Mouse (Mus musculus): Measurements from ENCODE around the gene Hipk1. TPM values are rescaled to one million over a fixed set of nuclear protein-coding genes. Genes with fewer than 3 reads are reported as not detected.

Gene Hipk1
- polyA plus RNA-seq, 1 experiment from 2014 or later, result 9.8 TPM

GRCm38 (mm10) chr3:103789891-103790345, 1.4 kb downstream of the Hipk1 start:
- H3K27ac ChIP-seq, result peak overlapping the region; percentile 91
- no peaks in the 10 kb centered on the region for H3K36me3 ChIP-seq (ENCODE audit: insufficient read depth, low read length)
- peak overlapping the region; percentile 97 for H3K4me3 ChIP-seq (replicated peaks; ENCODE audit: low read depth, low read length)
- H3K9ac ChIP-seq (ENCODE audit: low read depth, low read length), result peak overlapping the region; percentile 97
- ATAC-seq (replicated peaks; ENCODE audit: low FRiP score, low read depth) (no peak), DNase-seq (ENCODE audit: low spot score) (peak; percentile 82)
- WGBS, result under 1% methylated on average over 14 of the region's 14 CpGs
- peak overlapping the region; percentile 66 for H3K4me2 ChIP-seq (ENCODE audit: low read length)
- 0 out of 2 replicates have a peak, but pooled peaks cover 8% of the 10 kb centered on the region for H3K4me1 ChIP-seq (replicated peaks; ENCODE audit: insufficient read depth, low read length)
- H3K9me3 ChIP-seq (replicated peaks; ENCODE audit: low read length), result no peaks in the 10 kb centered on the region
- TF ChIP-seq CTCF (IDR thresholded peaks at IDR 0.05; ENCODE audit: low read depth), result no peak
- H3K27me3 ChIP-seq (ENCODE audit: insufficient read depth, low read length), result no peaks in the 10 kb centered on the region

GRCm38 (mm10) chr3:103789096-103789495, 2.3 kb downstream of the Hipk1 start:
- no peak for TF ChIP-seq CTCF (IDR thresholded peaks at IDR 0.05; ENCODE audit: low read depth)
- DNase-seq (ENCODE audit: low spot score) (no peak), ATAC-seq (replicated peaks; ENCODE audit: low FRiP score, low read depth) (no peak)
- Histone ChIP-seq H3K27ac (0 out of 2 replicates have a peak overlapping the region, but pooled peaks have one; percentile 91), H3K4me3 (replicated peaks; ENCODE audit: low read depth, low read length) (peak overlapping the region; percentile 97; the same call in 1 of the 2 replicates), H3K27me3 (ENCODE audit: insufficient read depth, low read length) (no peaks in the 10 kb centered on the region), H3K4me2 (ENCODE audit: low read length) (peak overlapping the region; percentile 66), H3K4me1 (replicated peaks; ENCODE audit: insufficient read depth, low read length) (0 out of 2 replicates have a peak, but pooled peaks cover 8% of the 10 kb centered on the region), H3K9me3 (replicated peaks; ENCODE audit: low read length) (no peaks in the 10 kb centered on the region), H3K9ac (ENCODE audit: low read depth, low read length) (no peak overlapping the region), H3K36me3 (ENCODE audit: insufficient read depth, low read length) (no peaks in the 10 kb centered on the region)
- WGBS, result 66% methylated on average over 7 of the region's 7 CpGs

GRCm38 (mm10) chr3:103787225-103787624, 4.1 kb downstream of the Hipk1 start:
- Histone ChIP-seq H3K27ac (no peak overlapping the region), H3K9ac (ENCODE audit: low read depth, low read length) (no peak overlapping the region), H3K36me3 (ENCODE audit: insufficient read depth, low read length) (no peaks in the 10 kb centered on the region), H3K27me3 (ENCODE audit: insufficient read depth, low read length) (no peaks in the 10 kb centered on the region), H3K9me3 (replicated peaks; ENCODE audit: low read length) (no peaks in the 10 kb centered on the region), H3K4me3 (replicated peaks; ENCODE audit: low read depth, low read length) (no peak overlapping the region), H3K4me2 (ENCODE audit: low read length) (no peak overlapping the region), H3K4me1 (replicated peaks; ENCODE audit: insufficient read depth, low read length) (0 out of 2 replicates have a peak, but pooled peaks cover 8% of the 10 kb centered on the region)
- DNase-seq (ENCODE audit: low spot score) (no peak), ATAC-seq (replicated peaks; ENCODE audit: low FRiP score, low read depth) (no peak)
- TF ChIP-seq CTCF (IDR thresholded peaks at IDR 0.05; ENCODE audit: low read depth), result no peak
- 54% methylated on average over 7 of the region's 7 CpGs for WGBS

- H3K9ac ChIP-seq (ENCODE audit: low read depth, low read length), result no peak overlapping the region
- no peak overlapping the region for H3K27ac ChIP-seq
- H3K4me3 ChIP-seq (replicated peaks; ENCODE audit: low read depth, low read length), result no peak overlapping the region
- no peak for ATAC-seq (replicated peaks; ENCODE audit: low FRiP score, low read depth)
- H3K27me3 ChIP-seq (ENCODE audit: insufficient read depth, low read length), result no peaks in the 10 kb centered on the region
- no peaks in the 10 kb centered on the region for H3K36me3 ChIP-seq (ENCODE audit: insufficient read depth, low read length)
- 83% methylated on average over 4 of the region's 4 CpGs for WGBS
- no peaks in the 10 kb centered on the region for H3K9me3 ChIP-seq (replicated peaks; ENCODE audit: low read length)
- no peak for DNase-seq (ENCODE audit: low spot score)
- H3K4me1 ChIP-seq (replicated peaks; ENCODE audit: insufficient read depth, low read length), result no peaks in the 10 kb centered on the region
- H3K4me2 ChIP-seq (ENCODE audit: low read length), result no peak overlapping the region
- no peak for TF ChIP-seq CTCF (IDR thresholded peaks at IDR 0.05; ENCODE audit: low read depth)
Observed at GRCm38 (mm10) chr3:103782844-103783609, 8.3 kb downstream of the Hipk1 start.

GRCm38 (mm10) chr3:103780777-103781176, 10.6 kb downstream of the Hipk1 start:
- TF ChIP-seq CTCF (IDR thresholded peaks at IDR 0.05; ENCODE audit: low read depth), result no peak
- ATAC-seq (replicated peaks; ENCODE audit: low FRiP score, low read depth) (no peak), DNase-seq (ENCODE audit: low spot score) (no peak)
- peaks cover 9% of the 10 kb centered on the region for H3K36me3 ChIP-seq (ENCODE audit: insufficient read depth, low read length)
- no peaks in the 10 kb centered on the region for H3K4me1 ChIP-seq (replicated peaks; ENCODE audit: insufficient read depth, low read length)
- no peak overlapping the region for H3K4me3 ChIP-seq (replicated peaks; ENCODE audit: low read depth, low read length)
- no peaks in the 10 kb centered on the region for H3K9me3 ChIP-seq (replicated peaks; ENCODE audit: low read length)
- 72% methylated on average over 5 of the region's 5 CpGs for WGBS
- no peaks in the 10 kb centered on the region for H3K27me3 ChIP-seq (ENCODE audit: insufficient read depth, low read length)
- H3K4me2 ChIP-seq (ENCODE audit: low read length), result no peak overlapping the region
- no peak overlapping the region for H3K9ac ChIP-seq (ENCODE audit: low read depth, low read length)
- H3K27ac ChIP-seq, result no peak overlapping the region

GRCm38 (mm10) chr3:103780271-103780670, 11.1 kb downstream of the Hipk1 start:
- 98% methylated on average over 3 of the region's 3 CpGs for WGBS
- no peak overlapping the region for H3K9ac ChIP-seq (ENCODE audit: low read depth, low read length)
- no peak overlapping the region for H3K4me2 ChIP-seq (ENCODE audit: low read length)
- H3K27ac ChIP-seq, result no peak overlapping the region
- no peak overlapping the region for H3K4me3 ChIP-seq (replicated peaks; ENCODE audit: low read depth, low read length)
- no peaks in the 10 kb centered on the region for H3K9me3 ChIP-seq (replicated peaks; ENCODE audit: low read length)
- H3K27me3 ChIP-seq (ENCODE audit: insufficient read depth, low read length), result no peaks in the 10 kb centered on the region
- ATAC-seq (replicated peaks; ENCODE audit: low FRiP score, low read depth) (no peak), DNase-seq (ENCODE audit: low spot score) (no peak)
- peaks cover 13% of the 10 kb centered on the region for H3K36me3 ChIP-seq (ENCODE audit: insufficient read depth, low read length)
- TF ChIP-seq CTCF (IDR thresholded peaks at IDR 0.05; ENCODE audit: low read depth), result no peak
- H3K4me1 ChIP-seq (replicated peaks; ENCODE audit: insufficient read depth, low read length), result no peaks in the 10 kb centered on the region
